ENCODE assay signal across 9 mouse cellular contexts in genomic region chr2:6261201-6261672, GRCm38 (mm10). TPM values are rescaled to one million over a fixed set of nuclear protein-coding genes. Genes with fewer than 3 reads are reported as not detected.
DNase-seq lines count a peak whose midpoint lies in the region; ATAC-seq and TF ChIP-seq lines count a peak whose summit lies in the region.
"Had no signal": no experiment of that assay in that cellular context is flagged by ENCODE, and none has a peak within 500 bp of the region (broad histone marks: within the 10 kb centered on the region; RNA-seq: fewer than 3 reads in every experiment).

No protein-coding gene starts in this region.

- no peak overlapping the region for H3K4me3 ChIP-seq in lung, embryonic 15.5 days
- H3K4me3 ChIP-seq in heart, adult 2 months: no peak overlapping the region
- H3K4me3 ChIP-seq in limb, embryonic 11.5 days (ENCODE audit: low read depth, low read length): no peak overlapping the region
- H3K4me3 ChIP-seq in intestine, postnatal 0 days (ENCODE audit: low read depth, low read length): no peak overlapping the region
- H3K4me3 ChIP-seq: embryonic facial prominence, embryonic 15.5 days had no signal

- no peaks in the 10 kb centered on the region for H3K27me3 ChIP-seq in lung, embryonic 15.5 days
- no peaks in the 10 kb centered on the region for H3K27me3 ChIP-seq in heart, adult 2 months (ENCODE audit: control insufficient read depth, insufficient read depth, low read length)
- no peaks in the 10 kb centered on the region for H3K27me3 ChIP-seq in limb, embryonic 11.5 days (ENCODE audit: control insufficient read depth, insufficient read depth, low read length)
- no peaks in the 10 kb centered on the region for H3K27me3 ChIP-seq in intestine, postnatal 0 days (replicated peaks; ENCODE audit: control insufficient read depth, insufficient read depth, low read length)
- H3K27me3 ChIP-seq: embryonic facial prominence, embryonic 15.5 days had no signal

- no peak for TF ChIP-seq POLR2A in heart, adult 2 months (IDR thresholded peaks at IDR 0.05; ENCODE audit: insufficient read depth, low read depth, low read length)

- no peak overlapping the region for H3K4me2 ChIP-seq in lung, embryonic 15.5 days
- H3K4me2 ChIP-seq in limb, embryonic 11.5 days (ENCODE audit: low read depth, severe bottlenecking): no peak overlapping the region; the same call in 1 of the 2 replicates
- no peak overlapping the region for H3K4me2 ChIP-seq in intestine, postnatal 0 days (replicated peaks; ENCODE audit: low read depth)
- H3K4me2 ChIP-seq: embryonic facial prominence, embryonic 15.5 days had no signal

- H3K9me3 ChIP-seq in lung, embryonic 15.5 days: no peaks in the 10 kb centered on the region; the same call in 1 of the 2 replicates
- H3K9me3 ChIP-seq in limb, embryonic 11.5 days (ENCODE audit: control insufficient read depth, low read length): no peaks in the 10 kb centered on the region
- no peaks in the 10 kb centered on the region for H3K9me3 ChIP-seq in intestine, postnatal 0 days (ENCODE audit: control insufficient read depth)

- TF ChIP-seq CTCF in heart, adult 2 months (IDR thresholded peaks at IDR 0.05): no peak
- TF ChIP-seq CTCF in intestine, postnatal 0 days (IDR thresholded peaks at IDR 0.05; ENCODE audit: low read depth): no peak

- TF ChIP-seq EP300 in heart, adult 2 months (IDR thresholded peaks at IDR 0.05; ENCODE audit: insufficient read depth, low read depth, low read length): no peak

- 49% methylated on average over 8 of the region's 8 CpGs for WGBS in lung, embryonic 15.5 days
- WGBS in heart, adult 2 months: 40% methylated on average over 8 of the region's 8 CpGs
- WGBS in limb, embryonic 11.5 days: 49% methylated on average over 8 of the region's 8 CpGs
- WGBS in intestine, postnatal 0 days: 64% methylated on average over 8 of the region's 8 CpGs

- DNase-seq in lung, postnatal 36 days: no peak
- DNase-seq in heart, adult 2 months: peak in 1 of 2 experiments; percentile 29
- DNase-seq in limb, embryonic 11.5 days (ENCODE audit: low spot score): no peak
- DNase-seq in right cerebral cortex, postnatal 14 days: no peak
- DNase-seq in thymus, postnatal 36 days: no peak

- intact Hi-C loops in heart, adult 2 months (cut with DNase I): no loop called here

- no peaks in the 10 kb centered on the region for H3K79me2 ChIP-seq in heart, adult 2 months (replicated peaks; ENCODE audit: control insufficient read depth, insufficient read depth, low read length)

- H3K36me3 ChIP-seq in lung, embryonic 15.5 days: no peaks in the 10 kb centered on the region
- no peaks in the 10 kb centered on the region for H3K36me3 ChIP-seq in heart, adult 2 months (ENCODE audit: control insufficient read depth, insufficient read depth, low read length)
- H3K36me3 ChIP-seq in limb, embryonic 11.5 days (ENCODE audit: control insufficient read depth, insufficient read depth, low read length): no peaks in the 10 kb centered on the region
- H3K36me3 ChIP-seq in intestine, postnatal 0 days (ENCODE audit: control insufficient read depth, insufficient read depth): no peaks in the 10 kb centered on the region
- H3K36me3 ChIP-seq: embryonic facial prominence, embryonic 15.5 days had no signal

- H3K9ac ChIP-seq in lung, embryonic 15.5 days: no peak overlapping the region
- no peak overlapping the region for H3K9ac ChIP-seq in heart, adult 2 months (ENCODE audit: low read depth, low read length)
- no peak overlapping the region for H3K9ac ChIP-seq in limb, embryonic 11.5 days (ENCODE audit: low read length)
- H3K9ac ChIP-seq in intestine, postnatal 0 days (ENCODE audit: low read depth, low read length): no peak overlapping the region
- H3K9ac ChIP-seq: embryonic facial prominence, embryonic 15.5 days had no signal

- 0 out of 2 replicates have a peak overlapping the region, but pooled peaks have one; percentile 5 for H3K27ac ChIP-seq in lung, embryonic 15.5 days
- peak overlapping the region; percentile 43 for H3K27ac ChIP-seq in heart, adult 2 months
- peak overlapping the region; percentile 26; the same call in 1 of the 2 replicates for H3K27ac ChIP-seq in limb, embryonic 11.5 days (replicated peaks; ENCODE audit: low read depth, low read length)
- H3K27ac ChIP-seq in intestine, postnatal 0 days (ENCODE audit: low read depth, low read length): no peak overlapping the region
- H3K27ac ChIP-seq: embryonic facial prominence, embryonic 15.5 days had no signal

- no peak for ATAC-seq in lung, embryonic 15.5 days (ENCODE audit: borderline replicate concordance, extremely low read depth, low FRiP score, low TSS enrichment)
- ATAC-seq in limb, embryonic 11.5 days (ENCODE audit: insufficient number of reproducible peaks, low FRiP score, low TSS enrichment, low read depth): no peak
- ATAC-seq in activated CD4-positive, CD25-positive, alpha-beta regulatory T cell, adult 4 months: no peak
- ATAC-seq in intestine, postnatal 0 days: no peak

- peaks cover 15% of the 10 kb centered on the region for H3K4me1 ChIP-seq in lung, embryonic 15.5 days
- peaks cover 4% of the 10 kb centered on the region for H3K4me1 ChIP-seq in heart, adult 2 months (ENCODE audit: control insufficient read depth, insufficient read depth, low read length)
- peaks cover 8% of the 10 kb centered on the region; the same call in 1 of the 2 replicates for H3K4me1 ChIP-seq in limb, embryonic 11.5 days (ENCODE audit: control insufficient read depth, insufficient read depth, low read length)
- no peaks in the 10 kb centered on the region for H3K4me1 ChIP-seq in intestine, postnatal 0 days (replicated peaks; ENCODE audit: control insufficient read depth, insufficient read depth, low read length)

RNA-seq across cellular contexts. Expression of gene Echdc3, which starts 48.4 kb away (rescaled TPM):
- 9.6 and 9.7 TPM in 2 replicates for polyA plus RNA-seq in lung, embryonic 15.5 days (2015; fragmentation: Nextera tagmentation; extraction: Ambion mirVana)
- total RNA-seq in heart, adult 2 months (2021): 10 to 100 TPM; 24.0 to 27.1 TPM
- polyA plus RNA-seq in heart, adult 2 months (2012; rRNA removed): 30.6 and 41.7 TPM in 2 replicates
- polyA plus RNA-seq in limb, embryonic 11.5 days (2014; fragmentation: Nextera tagmentation; extraction: Ambion mirVana): 2.7 and 4.5 TPM in 2 replicates
- not detected for polyA plus RNA-seq in activated CD4-positive, CD25-positive, alpha-beta regulatory T cell, adult 4 months (2017; shearing (Covaris generic))
- polyA plus RNA-seq in intestine, postnatal 0 days (2015; fragmentation: Nextera tagmentation; extraction: Ambion mirVana): 3.1 and 3.8 TPM in 2 replicates
